Mouse (Mus musculus) stomach, postnatal 0 days (tissue): ENCODE measurements around the gene Dcun1d2. TPM values are rescaled to one million over a fixed set of nuclear protein-coding genes. Genes with fewer than 3 reads are reported as not detected.

Source experiments
- ATAC-seq: fragments of 200-750 bp; cut with Nextera tagmentation; 2 replicates; pipeline ENCODE4 v1.8.0; 2017; ENCODE audit not compliant: low FRiP score, low TSS enrichment
- DNase-seq: peaks from one replicate; pipeline ENCODE4 v3.0.0-alpha.2; 2016; ENCODE audit warnings: low spot score
- H3K27ac ChIP-seq: fragments of 300-500 bp; sonication (generic); replicated peaks from 2 replicates; pipeline ENCODE4 v1.5.1; 2014; ENCODE audit warnings: mild to moderate bottlenecking, control low read depth
- H3K27me3 ChIP-seq: fragments of 300-500 bp; sonication (generic); 2 replicates; pipeline ENCODE4 v1.6.1; 2014; ENCODE audit warnings: low read length; ENCODE audit not compliant: control insufficient read depth, insufficient read depth
- H3K36me3 ChIP-seq: fragments of 300-500 bp; sonication (generic); 2 replicates; pipeline ENCODE4 v1.6.1; 2014; ENCODE audit warnings: low read length, mixed read lengths; ENCODE audit not compliant: control insufficient read depth, insufficient read depth
- H3K4me1 ChIP-seq: fragments of 300-500 bp; sonication (generic); replicated peaks from 2 replicates; pipeline ENCODE4 v1.6.1; 2014; ENCODE audit warnings: antibody characterized with exemption; ENCODE audit not compliant: control insufficient read depth, insufficient read depth
- H3K4me2 ChIP-seq: fragments of 300-500 bp; sonication (generic); replicated peaks from 2 replicates; pipeline ENCODE4 v1.6.1; 2014; ENCODE audit warnings: low read depth, mild to moderate bottlenecking, control low read depth, moderate library complexity
- H3K4me3 ChIP-seq: fragments of 300-500 bp; sonication (generic); 2 replicates; pipeline ENCODE4 v1.5.1; 2014; ENCODE audit warnings: low read depth, low read length, control low read depth
- H3K9ac ChIP-seq: fragments of 300-500 bp; sonication (generic); 2 replicates; pipeline ENCODE4 v1.6.1; 2014; ENCODE audit warnings: mild to moderate bottlenecking, low read length, control low read depth, mixed read lengths
- H3K9me3 ChIP-seq: fragments of 300-500 bp; sonication (generic); 2 replicates; pipeline ENCODE4 v1.6.1; 2016; ENCODE audit warnings: low read length; ENCODE audit not compliant: control insufficient read depth
- CTCF ChIP-seq: IDR thresholded peaks from 2 replicates; pipeline ENCODE4 v1.5.1; 2016; ENCODE audit warnings: antibody characterized with exemption, low read depth, mild to moderate bottlenecking, moderate library complexity
- EP300 ChIP-seq: optimal IDR thresholded peaks from 2 replicates; pipeline ENCODE3; 2016; ENCODE audit warnings: antibody characterized with exemption
- WGBS: fragments of 180-500 bp; shearing (Covaris S2); extraction: QIAGEN DNeasy Blood & Tissue Kit; methylation state at CpG from one replicate; pipeline ENCODE4 v1.1.7; 2014; 5-methylcytosine and 5-hydroxymethylcytosine counted together
- polyA plus RNA-seq: library from polyadenylated mRNA; unstranded; fragments of >200 nt; fragmentation: Nextera tagmentation; extraction: Ambion mirVana; gene quantifications from 2 replicates; pipeline ENCODE4 v1.2.1, GENCODE M21; 2015

The Dcun1d2 gene
- polyA plus RNA-seq, 1 experiment from 2014 or later = 9.9 TPM

DNA sequence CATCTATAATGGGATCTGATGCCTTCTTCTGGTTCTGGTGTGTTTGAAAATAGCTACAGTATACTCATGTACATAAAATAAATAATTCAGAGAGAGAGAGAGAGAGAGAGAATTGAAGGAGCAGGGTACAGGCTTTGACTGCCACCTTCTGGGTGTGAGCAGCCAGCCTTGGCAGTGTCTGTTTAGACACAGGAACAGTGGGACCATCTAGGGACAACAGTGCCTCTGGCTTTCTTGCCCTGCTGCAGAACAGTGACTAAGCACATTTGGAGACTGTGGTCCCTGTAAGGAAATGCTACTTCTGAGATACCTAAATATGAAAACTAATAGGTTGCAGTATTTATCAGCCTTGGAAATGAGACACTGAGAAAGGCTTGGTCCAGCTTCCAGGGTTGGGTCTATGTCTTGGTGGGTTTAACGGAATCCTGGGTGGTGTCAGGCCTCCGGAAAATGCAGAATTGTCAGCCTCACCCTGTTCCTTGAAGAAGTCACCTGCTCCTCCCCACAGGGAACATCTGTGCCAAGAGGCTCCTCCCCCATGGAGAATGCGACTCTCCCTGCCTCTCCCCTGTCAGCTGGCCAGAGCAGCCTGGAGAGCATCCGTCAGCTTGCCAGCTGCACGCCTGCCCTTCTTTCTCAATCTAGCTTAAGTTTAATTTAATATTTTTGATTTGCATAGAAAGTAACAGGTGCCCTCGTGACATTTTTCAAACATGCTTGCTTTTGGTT is 79.1 kb downstream of the Dcun1d2 start:
- no peak overlapping the region for H3K4me3 ChIP-seq
- H3K9ac ChIP-seq = no peak overlapping the region
- H3K4me1 ChIP-seq = no peaks in the 10 kb centered on the region; the same call in 1 of the 2 replicates
- WGBS = 32% methylated on average over 6 of the region's 6 CpGs
- H3K27me3 ChIP-seq = no peaks in the 10 kb centered on the region
- no peak for ATAC-seq
- TF ChIP-seq CTCF (peak; percentile 62), EP300 (no peak)
- H3K9me3 ChIP-seq = no peaks in the 10 kb centered on the region
- H3K27ac ChIP-seq = no peak overlapping the region
- H3K36me3 ChIP-seq = no peaks in the 10 kb centered on the region
- no peak overlapping the region for H3K4me2 ChIP-seq
- DNase-seq = peak; percentile 36

DNA sequence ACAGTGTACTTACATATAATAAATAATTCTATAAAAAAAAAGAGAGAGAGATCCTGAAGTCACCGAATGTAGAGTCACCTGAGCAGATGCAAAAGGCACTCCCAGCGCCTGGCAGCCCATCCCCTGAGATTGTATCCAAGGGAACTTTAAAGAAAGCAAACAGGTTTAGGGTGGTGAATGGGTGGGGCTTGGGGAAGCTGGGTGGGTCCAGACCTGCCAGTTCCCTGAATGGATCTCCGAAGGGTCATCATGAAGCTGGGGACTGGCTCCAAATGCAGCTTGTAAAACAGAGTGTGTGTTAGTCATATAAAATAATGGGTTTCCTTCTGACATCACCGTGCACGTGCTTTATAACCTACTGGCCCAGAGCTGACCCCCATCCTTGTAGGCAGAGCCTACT is 81.6 kb downstream of the Dcun1d2 start:
- H3K27ac ChIP-seq = peak overlapping the region; percentile 84
- TF ChIP-seq CTCF (no peak), EP300 (no peak)
- H3K4me2 ChIP-seq = no peak overlapping the region
- 28% methylated on average over 5 of the region's 5 CpGs for WGBS
- no peak overlapping the region for H3K4me3 ChIP-seq
- ATAC-seq (peak; percentile 73), DNase-seq (peak; percentile 75)
- no peak overlapping the region for H3K9ac ChIP-seq
- H3K27me3 ChIP-seq = no peaks in the 10 kb centered on the region
- H3K9me3 ChIP-seq = no peaks in the 10 kb centered on the region
- no peaks in the 10 kb centered on the region; the same call in 1 of the 2 replicates for H3K4me1 ChIP-seq
- no peaks in the 10 kb centered on the region for H3K36me3 ChIP-seq

Other genes with a start within 250 kb of the Dcun1d2 start
- gene Proz, start 227.2 kb downstream of the Dcun1d2 start, polyA plus RNA-seq = 6.7 and 7.4 TPM in 2 replicates
- gene Pcid2, start 182.7 kb downstream of the Dcun1d2 start, polyA plus RNA-seq = 13.9 and 15.1 TPM in 2 replicates
- 47.1 and 52.6 TPM in 2 replicates for gene Cul4a, start 182.5 kb downstream of the Dcun1d2 start, polyA plus RNA-seq
- gene Lamp1, start 129.0 kb downstream of the Dcun1d2 start, polyA plus RNA-seq = 260 and 278 TPM in 2 replicates
- gene Grtp1, start 87.5 kb downstream of the Dcun1d2 start, polyA plus RNA-seq = 30.6 and 31.8 TPM in 2 replicates
- 0.42 and 0.50 TPM in 2 replicates for gene Adprhl1, start 34.0 kb downstream of the Dcun1d2 start, polyA plus RNA-seq
- 14.7 and 15.5 TPM in 2 replicates for gene Tmco3, start 59 bp upstream of the Dcun1d2 start, polyA plus RNA-seq
- gene Tfdp1, start 50.6 kb upstream of the Dcun1d2 start, polyA plus RNA-seq = 65.8 and 69.3 TPM in 2 replicates
- gene Atp4b, start 108.7 kb upstream of the Dcun1d2 start, polyA plus RNA-seq = 776 and 950 TPM in 2 replicates
- gene Grk1, start 117.0 kb upstream of the Dcun1d2 start, polyA plus RNA-seq = 0.02 TPM in 1 of 2 replicates, not detected in the other
- 5.5 and 6.3 TPM in 2 replicates for gene Tmem255b, start 147.1 kb upstream of the Dcun1d2 start, polyA plus RNA-seq
- gene Gas6, start 206.4 kb upstream of the Dcun1d2 start, polyA plus RNA-seq = 197 and 213 TPM in 2 replicates